Mouse (Mus musculus) liver, embryonic 14.5 days (tissue): ENCODE data around the gene Dpf3.

Experiments used
- CTCF ChIP-seq: IDR thresholded peaks from 2 replicates; pipeline ENCODE4 v1.5.1; 2016; ENCODE audit warnings: antibody characterized with exemption, low read depth, control low read depth
- EP300 ChIP-seq: IDR thresholded peaks from 2 replicates; pipeline ENCODE4 v1.6.1; 2016; ENCODE audit warnings: antibody characterized with exemption, low read depth

DNA sequence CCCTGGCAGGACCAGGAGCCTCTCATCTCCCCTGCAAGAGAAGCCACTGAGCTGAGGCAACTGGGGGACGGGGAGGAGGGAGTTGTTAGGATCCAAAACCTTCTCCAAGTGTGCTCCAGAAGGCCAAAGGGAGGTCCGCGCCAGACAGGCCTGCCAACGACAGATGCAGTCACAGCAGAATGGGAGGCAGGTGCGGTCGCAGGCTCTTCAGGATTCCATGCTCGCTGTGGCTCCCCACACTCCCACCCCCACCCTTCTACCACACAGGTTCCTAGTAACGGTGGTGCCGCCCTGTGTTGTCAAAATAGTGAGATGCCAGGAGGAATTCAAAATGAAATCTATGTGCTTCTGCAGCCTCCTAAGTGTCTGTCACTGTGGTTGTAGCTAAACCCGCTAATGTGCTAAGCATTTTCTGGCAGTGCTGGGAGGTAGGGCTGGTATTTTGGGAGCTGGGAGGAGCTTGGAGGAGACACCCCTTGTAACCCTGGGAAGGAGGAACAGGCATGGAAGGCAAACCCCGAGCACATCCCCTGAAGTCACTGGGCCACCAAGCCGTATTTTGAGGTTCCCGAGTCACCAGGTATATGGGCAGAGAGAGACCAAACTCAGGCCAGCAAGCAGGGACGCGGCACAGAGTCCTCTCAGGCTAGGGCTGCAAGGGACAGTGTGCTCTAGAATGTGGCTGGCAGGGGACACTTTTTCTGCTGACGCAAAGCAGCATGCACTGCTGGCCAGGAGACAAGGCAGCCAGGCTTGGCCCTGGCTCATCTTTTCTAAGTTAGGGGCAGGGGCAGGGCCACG lies 75.6 kb downstream of the Dpf3 start:
- TF ChIP-seq EP300 (no peak), CTCF (no peak)
